Mouse (Mus musculus): ENCODE data around the gene Btg1. TPM values are rescaled to one million over a fixed set of nuclear protein-coding genes. Genes with fewer than 3 reads are reported as not detected.

Gene Btg1
- total RNA-seq, 2 experiments from 2014 or later = 34.2 to 43.1 TPM

DNA sequence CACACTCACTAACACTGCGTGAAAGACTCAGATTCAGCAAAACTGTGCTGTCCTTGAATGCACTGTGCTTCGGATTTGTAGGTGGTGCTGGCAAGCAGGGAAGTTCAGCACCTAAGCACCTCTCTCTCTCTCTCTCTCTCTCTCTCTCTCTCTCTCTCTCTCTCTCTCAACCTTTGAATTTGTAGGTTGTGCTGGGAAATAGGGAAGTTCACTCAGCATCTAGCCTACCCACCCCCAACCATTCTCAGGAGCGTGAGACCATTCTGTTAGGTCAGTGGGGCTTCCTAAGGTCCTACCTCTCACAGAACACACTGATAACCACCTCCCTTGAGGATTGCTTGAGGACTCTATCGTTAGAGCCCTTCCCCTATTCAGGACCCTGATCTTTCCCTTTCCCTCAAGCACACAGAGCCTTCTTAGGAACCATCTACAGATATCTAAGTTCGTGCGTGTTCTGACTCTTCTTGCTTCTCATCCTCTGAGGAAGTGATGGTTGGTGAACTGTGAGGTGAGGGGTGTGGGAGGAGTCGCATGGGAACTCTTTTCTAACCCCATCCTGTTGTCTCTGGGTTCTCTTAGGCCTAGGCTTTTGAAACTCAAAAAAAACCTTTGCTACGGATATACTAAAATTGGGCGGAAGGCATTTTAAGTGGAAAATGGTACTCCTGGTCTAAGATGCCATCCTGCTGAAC is 47.1 kb downstream of the Btg1 start:
- no peak for DNase-seq
